Mouse (Mus musculus): Measurements from ENCODE around the gene Tmem232.

GRCm38 (mm10) chr17:65330759-65331158 is 209.8 kb downstream of the Tmem232 start:
- TF ChIP-seq CTCF (IDR thresholded peaks at IDR 0.05; ENCODE audit: low read depth, low read length) (no peak), GATA1 (IDR thresholded peaks at IDR 0.05; ENCODE audit: borderline replicate concordance, low read length) (no peak), POLR2AphosphoS5 (IDR thresholded peaks at IDR 0.05; ENCODE audit: insufficient replicate concordance, low read depth, low read length) (no peak), TAL1 (conservative IDR thresholded peaks at IDR 0.05; ENCODE audit: low read depth, low read length) (no peak), GATA2 (IDR thresholded peaks at IDR 0.05; ENCODE audit: borderline replicate concordance, low read depth, low read length) (no peak)
